In the genomic region with DNA sequence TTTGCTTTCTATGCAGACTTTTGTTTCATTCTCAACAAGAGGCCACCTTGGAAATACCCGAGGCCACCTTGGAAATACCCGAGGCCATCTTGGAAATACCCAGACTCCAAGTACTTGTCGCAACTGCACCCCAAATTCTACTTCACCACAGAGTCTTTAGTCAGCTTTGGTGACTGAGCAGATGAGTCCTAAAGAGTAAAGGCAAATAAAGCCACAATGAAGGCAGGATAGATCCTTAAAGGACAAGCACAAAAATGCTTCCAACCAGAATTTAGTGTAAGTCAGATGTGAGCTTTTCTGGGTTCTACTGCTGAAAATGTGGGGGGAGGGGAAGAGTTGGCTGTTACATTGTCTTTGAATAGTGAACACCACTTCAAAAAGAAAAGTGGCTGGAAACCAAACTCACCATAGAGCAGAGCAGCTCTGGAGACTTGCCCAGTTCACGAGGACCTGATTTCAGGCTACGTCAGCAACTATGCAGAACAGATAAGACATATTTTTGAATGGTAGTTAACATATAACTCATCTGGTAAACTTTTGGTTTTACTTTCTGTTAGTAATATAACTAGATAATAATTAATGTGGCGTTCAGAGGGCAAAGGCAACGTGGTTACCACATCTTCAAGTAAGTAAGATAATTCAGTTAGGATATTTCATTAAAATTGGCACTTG, we compare ENCODE assay signal across 17 mouse cellular contexts. TPM values are rescaled to one million over a fixed set of nuclear protein-coding genes. Genes with fewer than 3 reads are reported as not detected.
A peak's percentile ranks its signal among the peaks of the same experiment; 100 is the strongest.
DNase-seq lines count a peak whose midpoint lies in the region; ATAC-seq and TF ChIP-seq lines count a peak whose summit lies in the region.
"Had no signal": no experiment of that assay in that cellular context is flagged by ENCODE, and none has a peak within 500 bp of the region (broad histone marks: within the 10 kb centered on the region; RNA-seq: fewer than 3 reads in every experiment).

No protein-coding gene starts in this region.

- intact Hi-C loops in heart, adult 2 months (cut with DNase I): no loop called here

- peak; percentile 10 for DNase-seq in heart, postnatal 0 days (ENCODE audit: low spot score)
- DNase-seq in heart, adult 2 months: no peak
- peak; percentile 25 for DNase-seq in lung, postnatal 0 days (ENCODE audit: low spot score)
- DNase-seq in lung, postnatal 4 days: no peak
- no peak for DNase-seq in Muller cell, postnatal 12 days (ENCODE audit: inconsistent ontology term)
- DNase-seq in gastrocnemius, adult 8-10 months (ENCODE audit: low spot score in 2 of 2): no peak
- DNase-seq: adrenal gland, adult 8-10 months; cerebellum, adult 8-10 months; heart, adult 11 months had no signal

- H3K4me2 ChIP-seq in heart, postnatal 0 days (ENCODE audit: low read depth, low read length): no peak overlapping the region
- H3K4me2 ChIP-seq in lung, postnatal 0 days (replicated peaks; ENCODE audit: low read depth, low read length): no peak overlapping the region
- H3K4me2 ChIP-seq: embryonic facial prominence, embryonic 15.5 days; forebrain, embryonic 15.5 days; hindbrain, embryonic 15.5 days; limb, embryonic 12.5 days had no signal

- no peak overlapping the region for H3K9ac ChIP-seq in heart, postnatal 0 days (replicated peaks; ENCODE audit: low read depth, low read length)
- H3K9ac ChIP-seq in heart, adult 2 months (ENCODE audit: low read depth, low read length): no peak overlapping the region
- no peak overlapping the region for H3K9ac ChIP-seq in lung, postnatal 0 days (replicated peaks; ENCODE audit: low read depth)
- H3K9ac ChIP-seq: embryonic facial prominence, embryonic 15.5 days; forebrain, embryonic 15.5 days; hindbrain, embryonic 15.5 days; limb, embryonic 12.5 days had no signal

- H3K79me2 ChIP-seq in heart, adult 2 months (replicated peaks; ENCODE audit: control insufficient read depth, insufficient read depth, low read length): no peaks in the 10 kb centered on the region

- no peak for TF ChIP-seq EP300 in heart, postnatal 0 days (IDR thresholded peaks at IDR 0.05; ENCODE audit: low read depth)
- no peak for TF ChIP-seq EP300 in heart, adult 2 months (IDR thresholded peaks at IDR 0.05; ENCODE audit: insufficient read depth, low read depth, low read length)
- no peak for TF ChIP-seq EP300 in lung, postnatal 0 days (IDR thresholded peaks at IDR 0.05)

- H3K27ac ChIP-seq in heart, postnatal 0 days (ENCODE audit: low read depth): no peak overlapping the region
- no peak overlapping the region for H3K27ac ChIP-seq in heart, adult 2 months
- H3K27ac ChIP-seq in lung, postnatal 0 days (ENCODE audit: low read length): no peak overlapping the region
- H3K27ac ChIP-seq: embryonic facial prominence, embryonic 15.5 days; forebrain, embryonic 15.5 days; hindbrain, embryonic 15.5 days; left cerebral cortex, adult 2 months; limb, embryonic 12.5 days had no signal

- no peak overlapping the region for H3K4me3 ChIP-seq in heart, postnatal 0 days (ENCODE audit: low read depth, low read length)
- no peak overlapping the region for H3K4me3 ChIP-seq in heart, adult 2 months
- no peak overlapping the region for H3K4me3 ChIP-seq in lung, postnatal 0 days (ENCODE audit: low read depth, low read length)
- H3K4me3 ChIP-seq: embryonic facial prominence, embryonic 15.5 days; forebrain, embryonic 15.5 days; hindbrain, embryonic 15.5 days; left cerebral cortex, adult 2 months; limb, embryonic 12.5 days; megakaryocyte, embryonic 14.5 days had no signal

- ATAC-seq in heart, postnatal 0 days (ENCODE audit: insufficient read depth, low read depth): peak; percentile 44; the same call in 1 of the 2 replicates
- no peak for ATAC-seq in lung, postnatal 0 days
- ATAC-seq in inflammation-experienced regulatory T-cells, adult 6 months: peak; percentile 69
- ATAC-seq in megakaryocyte-erythroid progenitor cell, adult 5-6 weeks (replicated peaks; ENCODE audit: low FRiP score, low TSS enrichment, poor library complexity, severe bottlenecking): peak; percentile 55; the same call in 1 of the 2 replicates
- ATAC-seq: forebrain, embryonic 15.5 days had no signal

- no peaks in the 10 kb centered on the region for H3K36me3 ChIP-seq in heart, postnatal 0 days (replicated peaks; ENCODE audit: control insufficient read depth, insufficient read depth, low read length)
- no peaks in the 10 kb centered on the region for H3K36me3 ChIP-seq in heart, adult 2 months (ENCODE audit: control insufficient read depth, insufficient read depth, low read length)
- H3K36me3 ChIP-seq in lung, postnatal 0 days (ENCODE audit: insufficient read depth, low read length): no peaks in the 10 kb centered on the region
- H3K36me3 ChIP-seq: embryonic facial prominence, embryonic 15.5 days; forebrain, embryonic 15.5 days; hindbrain, embryonic 15.5 days; limb, embryonic 12.5 days had no signal

- 0 out of 2 replicates have a peak, but pooled peaks cover 4% of the 10 kb centered on the region for H3K4me1 ChIP-seq in heart, postnatal 0 days (ENCODE audit: control insufficient read depth, insufficient read depth)
- no peaks in the 10 kb centered on the region for H3K4me1 ChIP-seq in heart, adult 2 months (ENCODE audit: control insufficient read depth, insufficient read depth, low read length)
- H3K4me1 ChIP-seq in lung, postnatal 0 days (ENCODE audit: insufficient read depth, low read depth, low read length): no peaks in the 10 kb centered on the region
- H3K4me1 ChIP-seq: embryonic facial prominence, embryonic 15.5 days; forebrain, embryonic 15.5 days; hindbrain, embryonic 15.5 days; limb, embryonic 12.5 days had no signal

- TF ChIP-seq POLR2A in heart, adult 2 months (IDR thresholded peaks at IDR 0.05; ENCODE audit: insufficient read depth, low read depth, low read length): no peak

- no peaks in the 10 kb centered on the region for H3K9me3 ChIP-seq in heart, postnatal 0 days (replicated peaks; ENCODE audit: control insufficient read depth, low read length)
- H3K9me3 ChIP-seq in lung, postnatal 0 days (ENCODE audit: low read length): no peaks in the 10 kb centered on the region
- H3K9me3 ChIP-seq: embryonic facial prominence, embryonic 15.5 days; forebrain, embryonic 15.5 days; hindbrain, embryonic 15.5 days; limb, embryonic 12.5 days; megakaryocyte, embryonic 14.5 days had no signal

- WGBS in heart, postnatal 0 days: 61% methylated on average over 7 of the region's 7 CpGs
- 66% methylated on average over 7 of the region's 7 CpGs for WGBS in heart, adult 2 months
- WGBS in lung, postnatal 0 days: 69% methylated on average over 7 of the region's 7 CpGs

- TF ChIP-seq CTCF in heart, postnatal 0 days (IDR thresholded peaks at IDR 0.05; ENCODE audit: low read depth): no peak
- no peak for TF ChIP-seq CTCF in heart, adult 2 months (IDR thresholded peaks at IDR 0.05)
- no peak for TF ChIP-seq CTCF in lung, postnatal 0 days (IDR thresholded peaks at IDR 0.05)

- H3K27me3 ChIP-seq in heart, postnatal 0 days (ENCODE audit: control insufficient read depth, insufficient read depth, low read length): no peaks in the 10 kb centered on the region
- H3K27me3 ChIP-seq in heart, adult 2 months (ENCODE audit: control insufficient read depth, insufficient read depth, low read length): no peaks in the 10 kb centered on the region
- H3K27me3 ChIP-seq in lung, postnatal 0 days (replicated peaks; ENCODE audit: insufficient read depth, low read length): no peaks in the 10 kb centered on the region
- H3K27me3 ChIP-seq: embryonic facial prominence, embryonic 15.5 days; forebrain, embryonic 15.5 days; hindbrain, embryonic 15.5 days; limb, embryonic 12.5 days; megakaryocyte, embryonic 14.5 days had no signal

RNA-seq across cellular contexts. Expression of gene Gda, which starts 34.5 kb away (rescaled TPM):
- 1.8 and 5.4 TPM in 2 replicates for total RNA-seq in heart, postnatal 0 days (2014; rRNA removed; ENCODE audit: low replicate concordance)
- polyA plus RNA-seq in heart, postnatal 0 days (2015; fragmentation: Nextera tagmentation; extraction: Ambion mirVana): 0.11 and 0.12 TPM in 2 replicates
- 10 to 100 TPM; 17.5 to 38.7 TPM for total RNA-seq in heart, adult 2 months (2021)
- polyA plus RNA-seq in heart, adult 2 months (2012; rRNA removed): 4.3 and 5.0 TPM in 2 replicates
- polyA plus RNA-seq in lung, postnatal 0 days (2015; fragmentation: Nextera tagmentation; extraction: Ambion mirVana): 1.7 and 2.0 TPM in 2 replicates
- polyA plus RNA-seq in inflammation-experienced regulatory T-cells, adult 6 months (2017; shearing (Covaris generic)): under 1 TPM; 0.13 to 0.41 (median 0.24) TPM
- 7.3 and 12.5 TPM in 2 replicates for total RNA-seq in megakaryocyte-erythroid progenitor cell, adult 5-6 weeks (2014; fragmentation: Nextera tagmentation)
- total RNA-seq in megakaryocyte-erythroid progenitor cell, adult 5-6 weeks (2017): 7.7 and 8.4 TPM in 2 replicates
- total RNA-seq in gastrocnemius, adult 8-10 months (2022): 1 to 10 TPM; 5.3 to 8.1 (median 7.0) TPM
- polyA plus RNA-seq: limb, embryonic 12.5 days had no signal

Comparison
In these comparisons a context has a peak if more than half of its experiments do, and no peak if none do; other contexts are left out.
1. DNase-seq: peak in heart, postnatal 0 days (single experiment) and lung, postnatal 0 days (single experiment); none in heart, adult 2 months (0 of 2), lung, postnatal 4 days (0 of 2), Muller cell, postnatal 12 days (single experiment) and gastrocnemius, adult 8-10 months (0 of 2).